Mouse (Mus musculus) liver, embryonic 14.5 days (tissue): ENCODE results near the gene Grip1.

ENCODE experiments used
- CTCF ChIP-seq: IDR thresholded peaks from 2 replicates; pipeline ENCODE4 v1.5.1; 2016; ENCODE audit warnings: antibody characterized with exemption, low read depth, control low read depth
- EP300 ChIP-seq: IDR thresholded peaks from 2 replicates; pipeline ENCODE4 v1.6.1; 2016; ENCODE audit warnings: antibody characterized with exemption, low read depth

- no peak for TF ChIP-seq CTCF
- TF ChIP-seq EP300: no peak
Observed at GRCm38 (mm10) chr10:119415106-119415505, 38.5 kb upstream of the Grip1 start.
